Comparison of ENCODE assay signal across 9 mouse cellular contexts in the genomic region with DNA sequence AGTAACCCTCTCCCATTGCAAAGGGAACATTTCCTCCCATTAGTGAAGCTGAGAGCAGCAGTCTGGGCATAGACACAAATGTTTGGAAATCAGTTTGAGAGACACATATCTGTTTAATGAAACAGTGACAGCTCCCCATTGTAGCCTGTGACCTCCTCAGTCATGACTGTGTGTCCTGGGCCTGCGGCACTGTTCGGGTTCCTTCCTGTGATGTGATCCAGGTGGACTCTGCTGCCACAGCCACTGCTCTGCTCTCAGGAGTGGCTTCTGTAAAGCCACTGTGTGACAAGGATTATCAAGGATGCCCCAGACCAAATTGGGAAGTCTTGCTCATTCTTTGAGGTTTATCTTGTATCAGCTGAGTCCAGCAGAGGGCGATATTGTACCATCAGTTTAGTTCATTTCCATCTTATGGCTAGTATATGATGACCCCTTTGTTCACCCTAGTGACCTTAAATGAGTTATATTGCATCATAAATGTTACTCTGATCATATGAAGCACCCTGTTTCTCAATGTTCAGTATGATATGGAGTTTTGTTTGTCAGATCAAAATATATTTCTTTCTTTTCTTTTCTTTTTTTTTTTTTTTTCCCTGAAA. TPM values are rescaled to one million over a fixed set of nuclear protein-coding genes. Genes with fewer than 3 reads are reported as not detected.
DNase-seq lines count a peak whose midpoint lies in the region; ATAC-seq and TF ChIP-seq lines count a peak whose summit lies in the region.
"Had no signal": no experiment of that assay in that cellular context is flagged by ENCODE, and none has a peak within 500 bp of the region (broad histone marks: within the 10 kb centered on the region; RNA-seq: fewer than 3 reads in every experiment).

No protein-coding gene starts in this region.

- H3K4me2 ChIP-seq in heart, embryonic 11.5 days, result no peak overlapping the region
- no peak overlapping the region for H3K4me2 ChIP-seq in embryonic facial prominence, embryonic 14.5 days (ENCODE audit: low read depth, low read length)
- no peak overlapping the region for H3K4me2 ChIP-seq in hindbrain, embryonic 16.5 days (ENCODE audit: low read length)
- H3K4me2 ChIP-seq in midbrain, embryonic 11.5 days, result no peak overlapping the region

- no peaks in the 10 kb centered on the region for H3K4me1 ChIP-seq in heart, embryonic 11.5 days (ENCODE audit: control insufficient read depth, insufficient read depth, low read length)
- H3K4me1 ChIP-seq in embryonic facial prominence, embryonic 14.5 days (ENCODE audit: control insufficient read depth, insufficient read depth, low read length), result no peaks in the 10 kb centered on the region
- no peaks in the 10 kb centered on the region for H3K4me1 ChIP-seq in hindbrain, embryonic 16.5 days (ENCODE audit: control insufficient read depth, insufficient read depth, low read depth, low read length)
- no peaks in the 10 kb centered on the region for H3K4me1 ChIP-seq in midbrain, embryonic 11.5 days (ENCODE audit: control insufficient read depth, insufficient read depth, low read length)

- no peaks in the 10 kb centered on the region for H3K27me3 ChIP-seq in heart, embryonic 11.5 days (ENCODE audit: control insufficient read depth, insufficient read depth, low read length)
- no peaks in the 10 kb centered on the region for H3K27me3 ChIP-seq in embryonic facial prominence, embryonic 14.5 days (replicated peaks; ENCODE audit: control insufficient read depth, insufficient read depth, low read length)
- no peaks in the 10 kb centered on the region for H3K27me3 ChIP-seq in hindbrain, embryonic 16.5 days (replicated peaks; ENCODE audit: control insufficient read depth, insufficient read depth, low read length)
- no peaks in the 10 kb centered on the region for H3K27me3 ChIP-seq in midbrain, embryonic 11.5 days (ENCODE audit: control insufficient read depth, insufficient read depth, low read length)
- H3K27me3 ChIP-seq: megakaryocyte, embryonic 14.5 days had no signal

- no peak overlapping the region for H3K4me3 ChIP-seq in heart, embryonic 11.5 days (ENCODE audit: low read depth, low read length)
- no peak overlapping the region for H3K4me3 ChIP-seq in embryonic facial prominence, embryonic 14.5 days (ENCODE audit: low read depth, low read length)
- H3K4me3 ChIP-seq in hindbrain, embryonic 16.5 days (ENCODE audit: low read length), result no peak overlapping the region
- H3K4me3 ChIP-seq in left cerebral cortex, adult 2 months, result no peak overlapping the region
- no peak overlapping the region for H3K4me3 ChIP-seq in midbrain, embryonic 11.5 days (ENCODE audit: low read depth, low read length)
- H3K4me3 ChIP-seq: megakaryocyte, embryonic 14.5 days had no signal

- ATAC-seq in heart, embryonic 11.5 days (replicated peaks; ENCODE audit: insufficient number of reproducible peaks, low FRiP score, low TSS enrichment), result no peak
- ATAC-seq in embryonic facial prominence, embryonic 14.5 days (ENCODE audit: low read depth), result 0 out of 2 replicates have a peak, but pooled peaks have one; percentile 26
- peak; percentile 64; the same call in 1 of the 2 replicates for ATAC-seq in hindbrain, embryonic 16.5 days
- peak; percentile 65; the same call in 1 of the 2 replicates for ATAC-seq in midbrain, embryonic 11.5 days (ENCODE audit: low FRiP score)

- H3K36me3 ChIP-seq in heart, embryonic 11.5 days (ENCODE audit: control insufficient read depth, insufficient read depth, low read length), result peaks cover 9% of the 10 kb centered on the region
- peaks cover 64% of the 10 kb centered on the region for H3K36me3 ChIP-seq in embryonic facial prominence, embryonic 14.5 days (ENCODE audit: control insufficient read depth, insufficient read depth, low read length)
- peaks cover 17% of the 10 kb centered on the region for H3K36me3 ChIP-seq in hindbrain, embryonic 16.5 days (ENCODE audit: control insufficient read depth, insufficient read depth, low read length)
- peaks cover 2% of the 10 kb centered on the region for H3K36me3 ChIP-seq in midbrain, embryonic 11.5 days (ENCODE audit: control insufficient read depth, insufficient read depth, low read length)

- no peaks in the 10 kb centered on the region for H3K9me3 ChIP-seq in heart, embryonic 11.5 days (replicated peaks; ENCODE audit: control insufficient read depth, low read length)
- no peaks in the 10 kb centered on the region for H3K9me3 ChIP-seq in embryonic facial prominence, embryonic 14.5 days (ENCODE audit: control insufficient read depth, low read length)
- no peaks in the 10 kb centered on the region for H3K9me3 ChIP-seq in hindbrain, embryonic 16.5 days (ENCODE audit: control insufficient read depth, low read length)
- no peaks in the 10 kb centered on the region for H3K9me3 ChIP-seq in midbrain, embryonic 11.5 days (ENCODE audit: control insufficient read depth, low read length)
- H3K9me3 ChIP-seq: megakaryocyte, embryonic 14.5 days had no signal

- WGBS in heart, embryonic 11.5 days (ENCODE audit: insufficient replicate concordance), result 41% methylated on average over 3 of the region's 3 CpGs
- 42% methylated on average over 3 of the region's 3 CpGs for WGBS in embryonic facial prominence, embryonic 14.5 days
- WGBS in hindbrain, embryonic 16.5 days, result 52% methylated on average over 3 of the region's 3 CpGs
- WGBS in midbrain, embryonic 11.5 days, result 48% methylated on average over 3 of the region's 3 CpGs

- H3K9ac ChIP-seq in heart, embryonic 11.5 days (ENCODE audit: low read depth, low read length), result no peak overlapping the region
- H3K9ac ChIP-seq in embryonic facial prominence, embryonic 14.5 days (ENCODE audit: low read depth, low read length), result no peak overlapping the region
- H3K9ac ChIP-seq in hindbrain, embryonic 16.5 days (ENCODE audit: low read depth, low read length), result no peak overlapping the region
- H3K9ac ChIP-seq in midbrain, embryonic 11.5 days (ENCODE audit: low read length), result no peak overlapping the region

- intact Hi-C loops in left cerebral cortex, adult 2 months (cut with DNase I), result loop anchor here (1.0 to 10.0 kb wide), 2 partner anchors 186 to 275 kb away; no protein-coding TSS in a partner anchor

- H3K27ac ChIP-seq in heart, embryonic 11.5 days (ENCODE audit: low read depth, low read length), result no peak overlapping the region
- H3K27ac ChIP-seq in embryonic facial prominence, embryonic 14.5 days (replicated peaks; ENCODE audit: low read depth, low read length), result no peak overlapping the region
- H3K27ac ChIP-seq in hindbrain, embryonic 16.5 days (ENCODE audit: low read depth, low read length), result no peak overlapping the region
- H3K27ac ChIP-seq in left cerebral cortex, adult 2 months, result no peak overlapping the region
- H3K27ac ChIP-seq in midbrain, embryonic 11.5 days (ENCODE audit: low read depth, low read length), result no peak overlapping the region

- peak; percentile 86 for TF ChIP-seq CTCF in left cerebral cortex, adult 2 months (IDR thresholded peaks at IDR 0.05)

- DNase-seq in heart, adult 18-20 months, result peak; percentile 65 to 84
- DNase-seq in adrenal gland, postnatal 36 days, result peak; percentile 35 to 67
- peak; percentile 72 for DNase-seq in embryonic facial prominence, embryonic 14.5 days (ENCODE audit: low spot score)
- DNase-seq in left cerebral cortex, adult 2 months (ENCODE audit: extremely low spot score in 1 of 2, low spot score in 2 of 2), result peak; percentile 45 to 52
- peak; percentile 95 for DNase-seq in midbrain, embryonic 11.5 days (ENCODE audit: low spot score, missing footprints)
- DNase-seq in spleen, postnatal 10 days (ENCODE audit: low spot score in 2 of 2), result peak; percentile 49 to 73

RNA-seq across cellular contexts. Expression of a gene that starts 13.4 kb away (rescaled TPM):
- 10 to 100 TPM; 29.7 to 36.9 TPM for total RNA-seq in heart, adult 18-20 months (2021)
- 31.9 and 33.3 TPM in 2 replicates for polyA plus RNA-seq in heart, embryonic 11.5 days (2014; fragmentation: Nextera tagmentation; extraction: Ambion mirVana)
- total RNA-seq in adrenal gland, postnatal 36 days (2021), result 10 to 100 TPM; 59.7 to 76.6 TPM
- polyA plus RNA-seq in embryonic facial prominence, embryonic 14.5 days (2014; fragmentation: Nextera tagmentation; extraction: Ambion mirVana), result 34.5 and 35.8 TPM in 2 replicates
- 29.3 and 32.5 TPM in 2 replicates for polyA plus RNA-seq in hindbrain, embryonic 16.5 days (2015; fragmentation: Nextera tagmentation; extraction: Ambion mirVana)
- total RNA-seq in left cerebral cortex, adult 2 months (2021), result 10 to 100 TPM; 31.2 to 35.4 TPM
- 45.0 and 49.3 TPM in 2 replicates for polyA plus RNA-seq in midbrain, embryonic 11.5 days (2014; fragmentation: Nextera tagmentation; extraction: Ambion mirVana)

RNA-seq across cellular contexts. Expression of a gene that starts 13.7 kb away (rescaled TPM):
- total RNA-seq in heart, adult 18-20 months (2021), result 10 to 100 TPM in 1 of 2 experiments, 1 to 10 TPM in 1; 8.8 to 11.0 TPM
- polyA plus RNA-seq in heart, embryonic 11.5 days (2014; fragmentation: Nextera tagmentation; extraction: Ambion mirVana), result 19.5 and 20.7 TPM in 2 replicates
- total RNA-seq in adrenal gland, postnatal 36 days (2021), result 10 to 100 TPM; 13.9 to 16.4 TPM
- polyA plus RNA-seq in embryonic facial prominence, embryonic 14.5 days (2014; fragmentation: Nextera tagmentation; extraction: Ambion mirVana), result 19.0 and 20.7 TPM in 2 replicates
- 10.6 and 11.6 TPM in 2 replicates for polyA plus RNA-seq in hindbrain, embryonic 16.5 days (2015; fragmentation: Nextera tagmentation; extraction: Ambion mirVana)
- total RNA-seq in left cerebral cortex, adult 2 months (2021), result 10 to 100 TPM; 16.6 to 19.4 TPM
- 19.1 and 20.7 TPM in 2 replicates for polyA plus RNA-seq in midbrain, embryonic 11.5 days (2014; fragmentation: Nextera tagmentation; extraction: Ambion mirVana)

RNA-seq across cellular contexts. Expression of a gene that starts 45.7 kb away (rescaled TPM):
- total RNA-seq in heart, adult 18-20 months (2021), result 1 to 10 TPM; 8.9 to 9.7 TPM
- 20.6 and 20.7 TPM in 2 replicates for polyA plus RNA-seq in heart, embryonic 11.5 days (2014; fragmentation: Nextera tagmentation; extraction: Ambion mirVana)
- 10 to 100 TPM; 13.3 to 13.4 TPM for total RNA-seq in adrenal gland, postnatal 36 days (2021)
- polyA plus RNA-seq in embryonic facial prominence, embryonic 14.5 days (2014; fragmentation: Nextera tagmentation; extraction: Ambion mirVana), result 26.5 and 28.7 TPM in 2 replicates
- 113 and 115 TPM in 2 replicates for polyA plus RNA-seq in hindbrain, embryonic 16.5 days (2015; fragmentation: Nextera tagmentation; extraction: Ambion mirVana)
- total RNA-seq in left cerebral cortex, adult 2 months (2021), result 10 to 100 TPM; 36.6 to 43.1 TPM
- polyA plus RNA-seq in midbrain, embryonic 11.5 days (2014; fragmentation: Nextera tagmentation; extraction: Ambion mirVana), result 65.3 and 72.5 TPM in 2 replicates
